Mouse (Mus musculus): Measurements from ENCODE around the gene Hist1h2ab.
"Not testable (repeated sequence)": the region's sequence is repeated elsewhere in the genome, so short reads cannot be mapped to it uniquely, and the experiment has no call there.

Hist1h2ab gene

GRCm38 (mm10) chr13:23753314-23754078 is 2.6 kb downstream of the Hist1h2ab start:
- no peak for DNase-seq (ENCODE audit: low read depth, low spot score)

GRCm38 (mm10) chr13:23755000-23755399 is 4.1 kb downstream of the Hist1h2ab start:
- no peak for DNase-seq (ENCODE audit: low read depth, low spot score)

DNA sequence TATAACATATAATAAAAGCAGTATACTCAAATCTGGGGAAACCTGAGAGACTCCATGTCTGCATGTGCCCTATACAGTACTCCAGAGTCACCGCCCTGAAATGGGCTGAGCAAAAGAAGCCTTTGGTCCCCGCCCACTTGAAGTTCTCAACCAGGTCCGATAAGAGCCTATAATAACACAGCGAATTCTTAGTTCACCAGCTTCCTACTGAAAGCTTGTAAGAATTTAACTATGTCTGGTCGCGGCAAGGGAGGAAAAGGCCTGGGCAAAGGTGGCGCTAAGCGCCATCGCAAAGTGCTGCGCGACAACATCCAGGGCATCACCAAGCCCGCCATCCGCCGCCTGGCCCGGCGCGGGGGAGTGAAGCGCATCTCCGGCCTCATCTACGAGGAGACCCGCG is 5.9 kb downstream of the Hist1h2ab start, which contains the start of gene Hist1h4b:
Gene Hist1h4b, plus strand, starts transcription at position 224 of the 400 bp plus-strand sequence.
- DNase-seq (ENCODE audit: low read depth, low spot score), result no peak

GRCm38 (mm10) chr13:23757211-23757773 is 6.4 kb downstream of the Hist1h2ab start:
- DNase-seq (ENCODE audit: low read depth, low spot score), result no peak

GRCm38 (mm10) chr13:23757921-23758320 is 7.0 kb downstream of the Hist1h2ab start:
- DNase-seq (ENCODE audit: low read depth, low spot score), result no peak

GRCm38 (mm10) chr13:23759251-23759771 is 8.4 kb downstream of the Hist1h2ab start:
- DNase-seq (ENCODE audit: low read depth, low spot score), result no peak

DNA sequence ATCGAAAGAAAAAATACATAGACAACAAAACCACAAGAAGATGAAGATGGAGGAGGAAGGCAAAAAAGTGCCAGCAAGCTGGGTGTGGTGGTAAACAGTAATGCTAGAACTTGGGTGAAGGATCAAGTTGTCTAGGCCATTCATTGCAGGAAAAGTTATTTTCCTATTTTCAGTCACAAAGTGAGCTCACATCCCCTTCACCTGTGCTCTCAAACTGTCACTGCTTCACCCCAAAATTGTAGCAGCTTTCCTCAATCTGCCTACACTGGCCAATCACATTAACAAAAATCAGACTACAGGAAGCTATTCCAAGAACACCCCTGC is 9.0 kb downstream of the Hist1h2ab start:
- DNase-seq (ENCODE audit: low read depth, low spot score), result no peak

DNA sequence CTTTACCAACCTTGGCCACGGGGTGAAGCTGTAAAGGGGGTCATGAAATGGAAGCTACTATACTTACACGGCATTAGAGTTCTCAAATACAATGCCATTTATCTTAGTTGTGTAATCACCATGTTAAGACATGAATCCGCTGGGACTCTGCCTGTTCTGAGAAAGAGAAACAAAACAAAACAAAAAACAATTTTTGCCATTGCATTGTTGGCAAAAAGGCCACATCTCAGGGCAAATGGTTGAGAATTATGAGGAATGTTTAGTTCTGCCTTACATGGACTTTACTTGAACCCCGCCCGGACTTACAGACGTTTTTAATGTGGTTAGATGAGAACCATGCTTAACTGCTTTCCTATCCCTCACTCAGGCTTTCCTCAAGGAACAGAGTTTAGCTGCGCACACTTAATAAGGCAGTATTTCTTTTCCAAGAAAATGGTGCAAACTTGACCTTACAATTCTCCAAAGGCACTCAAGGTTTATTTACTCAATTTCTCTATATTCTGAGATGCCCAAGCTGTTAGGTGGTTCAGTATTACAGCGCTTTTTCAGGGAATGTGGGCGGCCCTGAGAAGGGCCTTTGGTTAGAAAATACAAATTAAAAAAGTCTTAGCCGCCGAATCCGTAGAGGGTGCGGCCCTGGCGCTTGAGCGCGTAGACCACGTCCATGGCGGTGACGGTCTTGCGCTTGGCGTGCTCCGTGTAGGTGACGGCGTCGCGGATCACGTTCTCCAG is 9.5 kb downstream of the Hist1h2ab start:
- no peak for DNase-seq (ENCODE audit: low read depth, low spot score)

DNA sequence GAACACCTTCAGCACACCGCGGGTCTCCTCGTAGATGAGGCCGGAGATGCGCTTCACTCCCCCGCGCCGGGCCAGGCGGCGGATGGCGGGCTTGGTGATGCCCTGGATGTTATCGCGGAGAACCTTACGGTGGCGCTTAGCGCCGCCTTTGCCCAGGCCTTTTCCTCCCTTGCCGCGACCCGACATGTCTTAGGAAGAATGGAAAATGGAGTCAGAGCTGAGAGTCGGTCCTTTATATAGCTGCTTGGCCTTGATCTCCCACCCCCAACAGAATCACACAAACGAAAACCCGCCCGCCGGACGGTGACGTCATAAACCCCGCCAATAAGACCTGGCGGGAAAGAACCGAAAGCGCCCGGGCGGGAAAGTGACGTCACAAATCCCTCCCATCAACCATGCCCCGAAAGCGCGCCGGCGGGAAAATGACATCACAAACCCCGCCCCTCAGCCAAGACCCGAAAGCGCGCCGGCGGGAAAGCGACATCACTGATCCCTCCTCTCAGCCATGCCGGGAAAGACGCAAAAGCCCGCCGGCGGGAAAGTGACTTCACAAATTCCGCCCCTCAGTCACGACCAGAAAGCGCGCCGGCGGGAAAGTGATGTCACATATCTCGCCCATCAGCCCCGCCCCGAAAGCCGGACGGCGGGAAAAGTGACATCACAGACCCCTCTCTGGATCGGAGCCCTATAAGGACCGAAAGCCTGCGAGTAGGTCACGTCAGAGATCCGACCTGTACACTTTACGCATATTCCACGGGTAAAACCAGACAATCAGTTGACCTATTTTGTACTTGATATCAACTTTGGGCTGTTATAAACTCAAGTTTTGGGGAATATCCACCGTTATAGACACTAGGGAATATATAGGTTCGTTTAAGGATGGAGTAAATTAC is 10.3 kb downstream of the Hist1h2ab start, which contains the start of gene Hist1h4a:
Gene Hist1h4a, minus strand, starts transcription at position 259 of the 893 bp plus-strand sequence.
- DNase-seq (ENCODE audit: low read depth, low spot score), result peak; percentile 94

- DNase-seq (ENCODE audit: low read depth, low spot score), result not testable (repeated sequence)
These were observed 11.2 kb downstream of the Hist1h2ab start, which contains the start of gene Hist1h3a for GRCm38 (mm10) chr13:23761871-23762821. Hist1h3a (minus strand) TSS chr13:23762386.

- no peak for DNase-seq (ENCODE audit: low read depth, low spot score)
These were observed 12.3 kb downstream of the Hist1h2ab start for GRCm38 (mm10) chr13:23763242-23763585.

GRCm38 (mm10) chr13:23763586-23764323 is 12.8 kb downstream of the Hist1h2ab start, which contains the start of gene Hist1h1a:
Hist1h1a (plus strand) TSS chr13:23763666.
- DNase-seq (ENCODE audit: low read depth, low spot score), result peak; percentile 73

DNA sequence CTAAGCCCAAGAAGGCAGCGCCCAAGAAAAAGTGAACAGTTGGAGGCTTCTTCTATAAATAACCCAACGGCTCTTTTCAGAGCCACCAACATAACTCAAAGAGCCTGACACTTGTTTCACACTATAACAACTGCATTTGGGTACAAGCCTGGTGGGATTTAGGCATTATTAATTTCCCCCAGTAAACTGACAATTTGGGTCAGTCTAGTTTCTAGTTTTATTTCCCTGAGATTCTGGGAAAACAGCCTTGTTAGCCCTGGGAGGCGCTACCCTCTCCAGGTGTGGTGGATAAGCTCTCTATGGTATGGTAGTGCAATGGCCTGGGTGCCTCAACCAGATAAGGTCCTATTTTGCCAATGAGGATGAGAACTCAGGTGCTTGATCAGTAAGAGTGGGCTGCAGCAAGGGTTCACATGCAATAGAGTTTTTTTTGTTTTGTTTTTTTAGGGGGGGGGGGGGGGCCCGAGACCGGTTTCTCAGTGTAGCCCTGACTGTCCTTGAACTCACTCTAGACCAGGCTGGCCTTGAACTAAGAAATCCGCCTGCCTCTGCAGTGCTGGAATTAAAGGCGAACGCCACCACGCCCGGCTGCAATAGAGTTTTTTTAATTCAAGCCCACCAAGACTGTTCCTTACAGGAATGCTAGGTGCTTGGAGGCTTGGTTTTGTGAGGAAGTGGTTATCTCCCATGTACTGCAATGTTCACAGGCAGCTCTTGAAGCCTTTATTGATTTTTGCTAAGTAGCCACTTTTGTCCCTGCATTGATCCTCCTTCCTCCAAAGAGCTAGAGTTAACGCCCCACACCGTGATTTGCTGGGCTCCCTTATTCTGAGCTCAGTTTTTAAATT is 13.6 kb downstream of the Hist1h2ab start:
- no peak for DNase-seq (ENCODE audit: low read depth, low spot score)

DNA sequence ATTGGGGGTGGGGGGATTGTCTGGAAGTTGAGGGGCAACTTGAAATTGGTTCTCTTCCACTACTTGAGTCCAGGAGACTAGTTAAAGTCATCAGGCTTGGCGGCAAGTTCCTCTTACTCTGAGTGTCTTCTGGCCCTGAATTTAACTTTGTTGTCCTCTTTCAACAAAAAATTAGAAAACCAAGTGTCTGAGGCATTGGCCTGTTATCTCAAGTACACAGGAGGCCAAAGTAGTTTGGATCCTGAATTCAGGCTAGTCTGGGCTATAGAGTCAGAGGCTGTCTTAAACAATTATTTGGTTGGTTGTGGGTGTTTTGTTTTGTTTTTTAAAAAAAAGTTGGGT is 14.2 kb downstream of the Hist1h2ab start:
- DNase-seq (ENCODE audit: low read depth, low spot score), result no peak

DNA sequence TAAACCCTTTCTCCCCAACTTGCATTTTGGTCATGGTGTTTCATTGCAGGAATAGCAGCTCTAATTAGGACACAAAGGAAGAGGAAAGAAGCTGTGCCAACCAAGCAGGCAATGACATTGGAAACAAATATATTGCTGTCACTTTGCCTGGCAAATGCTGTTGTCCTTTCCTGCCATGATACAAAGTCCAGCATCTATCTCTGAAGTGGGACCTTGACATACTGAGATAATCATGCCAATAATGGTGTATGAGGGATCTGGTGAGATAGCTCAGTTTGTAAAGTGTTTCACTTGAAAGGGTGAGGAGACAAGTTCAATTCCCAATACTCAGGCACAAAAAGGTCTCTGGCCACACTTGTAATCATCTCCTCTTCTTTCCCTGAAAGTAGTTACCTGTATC is 15.8 kb downstream of the Hist1h2ab start:
- DNase-seq (ENCODE audit: low read depth, low spot score), result no peak

GRCm38 (mm10) chr13:23768834-23769397 is 18.0 kb downstream of the Hist1h2ab start:
- no peak for DNase-seq (ENCODE audit: low read depth, low spot score)

- not testable (repeated sequence) for DNase-seq (ENCODE audit: low read depth, low spot score)
These were observed 18.7 kb downstream of the Hist1h2ab start, which contains the start of gene Trim38 for GRCm38 (mm10) chr13:23769613-23770012. Trim38 (plus strand) TSS chr13:23769913.

Measured in retina, postnatal 7 days (tissue).